16 mouse cellular contexts compared by ENCODE assay signal in the genomic region with DNA sequence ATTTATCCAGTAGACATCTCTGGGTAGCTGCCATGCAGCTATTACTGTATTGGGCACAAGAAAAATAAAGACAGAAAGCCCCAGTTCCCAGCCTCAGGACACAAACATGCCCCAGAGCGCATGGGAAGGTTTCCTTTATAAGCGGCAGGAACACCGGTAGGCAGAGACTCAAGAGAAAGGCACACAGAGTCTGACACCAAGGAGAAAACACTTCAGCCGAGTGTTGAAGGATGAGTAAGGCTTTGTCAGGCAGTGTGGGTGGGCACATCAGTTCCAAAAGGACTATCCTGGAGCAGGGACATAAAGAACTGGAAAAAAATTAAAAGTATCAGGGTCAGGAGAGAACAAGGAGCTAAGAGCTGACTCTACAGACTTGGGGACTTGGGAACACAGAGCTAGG.
DNase-seq lines count a peak whose midpoint lies in the region; ATAC-seq and TF ChIP-seq lines count a peak whose summit lies in the region.
"Had no signal": no experiment of that assay in that cellular context is flagged by ENCODE, and none has a peak within 500 bp of the region (broad histone marks: within the 10 kb centered on the region; RNA-seq: fewer than 3 reads in every experiment).

No protein-coding gene starts in this region.

- peak; percentile 97 for ATAC-seq in frontal cortex, adult (ENCODE audit: low TSS enrichment)
- no peak for ATAC-seq in midbrain, embryonic 11.5 days (ENCODE audit: low FRiP score)
- ATAC-seq in midbrain, embryonic 14.5 days (ENCODE audit: low FRiP score, low TSS enrichment) = no peak
- ATAC-seq in limb, embryonic 11.5 days (ENCODE audit: insufficient number of reproducible peaks, low FRiP score, low TSS enrichment, low read depth) = no peak

- no peak overlapping the region for H3K4me2 ChIP-seq in midbrain, embryonic 11.5 days
- H3K4me2 ChIP-seq in midbrain, embryonic 14.5 days (ENCODE audit: low read length) = no peak overlapping the region
- no peak overlapping the region for H3K4me2 ChIP-seq in limb, embryonic 11.5 days (ENCODE audit: low read depth, severe bottlenecking)
- H3K4me2 ChIP-seq: embryonic facial prominence, embryonic 13.5 days; midbrain, embryonic 12.5 days had no signal

- 30% methylated on average over 4 of the region's 4 CpGs for WGBS in midbrain, embryonic 11.5 days
- WGBS in midbrain, embryonic 14.5 days = 36% methylated on average over 4 of the region's 4 CpGs
- 25% methylated on average over 4 of the region's 4 CpGs for WGBS in embryonic facial prominence, embryonic 10.5 days
- WGBS in limb, embryonic 11.5 days = 49% methylated on average over 4 of the region's 4 CpGs

- H3K27ac ChIP-seq in midbrain, embryonic 11.5 days (ENCODE audit: low read depth, low read length) = no peak overlapping the region
- no peak overlapping the region for H3K27ac ChIP-seq in midbrain, embryonic 14.5 days (replicated peaks; ENCODE audit: low read depth, low read length)
- no peak overlapping the region for H3K27ac ChIP-seq in embryonic facial prominence, embryonic 10.5 days (replicated peaks)
- no peak overlapping the region for H3K27ac ChIP-seq in limb, embryonic 11.5 days (replicated peaks; ENCODE audit: low read depth, low read length)
- no peak overlapping the region for H3K27ac ChIP-seq in layer of hippocampus, adult 2 months
- H3K27ac ChIP-seq: embryonic facial prominence, embryonic 13.5 days; midbrain, embryonic 12.5 days had no signal

- no peaks in the 10 kb centered on the region for H3K27me3 ChIP-seq in midbrain, embryonic 11.5 days (ENCODE audit: control insufficient read depth, insufficient read depth, low read length)
- H3K27me3 ChIP-seq in midbrain, embryonic 14.5 days (ENCODE audit: control insufficient read depth, insufficient read depth, low read length) = no peaks in the 10 kb centered on the region
- H3K27me3 ChIP-seq in embryonic facial prominence, embryonic 10.5 days (replicated peaks; ENCODE audit: low read depth, poor library complexity, severe bottlenecking) = no peaks in the 10 kb centered on the region
- no peaks in the 10 kb centered on the region for H3K27me3 ChIP-seq in limb, embryonic 11.5 days (ENCODE audit: control insufficient read depth, insufficient read depth, low read length)
- H3K27me3 ChIP-seq: embryonic facial prominence, embryonic 13.5 days had no signal

- peaks cover 2% of the 10 kb centered on the region; the same call in 1 of the 2 replicates for H3K4me1 ChIP-seq in midbrain, embryonic 11.5 days (ENCODE audit: control insufficient read depth, insufficient read depth, low read length)
- H3K4me1 ChIP-seq in midbrain, embryonic 14.5 days (ENCODE audit: control insufficient read depth, insufficient read depth, low read length) = no peaks in the 10 kb centered on the region
- peaks cover 15% of the 10 kb centered on the region for H3K4me1 ChIP-seq in embryonic facial prominence, embryonic 10.5 days
- peaks cover 2% of the 10 kb centered on the region; the same call in 1 of the 2 replicates for H3K4me1 ChIP-seq in limb, embryonic 11.5 days (ENCODE audit: control insufficient read depth, insufficient read depth, low read length)
- H3K4me1 ChIP-seq: embryonic facial prominence, embryonic 13.5 days had no signal

- TF ChIP-seq CTCF in layer of hippocampus, adult 2 months (conservative IDR thresholded peaks at IDR 0.05) = no peak

- H3K36me3 ChIP-seq in midbrain, embryonic 11.5 days (ENCODE audit: control insufficient read depth, insufficient read depth, low read length) = no peaks in the 10 kb centered on the region
- H3K36me3 ChIP-seq in midbrain, embryonic 14.5 days (ENCODE audit: control insufficient read depth, insufficient read depth, low read length) = no peaks in the 10 kb centered on the region
- H3K36me3 ChIP-seq in embryonic facial prominence, embryonic 10.5 days (replicated peaks) = no peaks in the 10 kb centered on the region
- no peaks in the 10 kb centered on the region for H3K36me3 ChIP-seq in limb, embryonic 11.5 days (ENCODE audit: control insufficient read depth, insufficient read depth, low read length)
- H3K36me3 ChIP-seq: embryonic facial prominence, embryonic 13.5 days; midbrain, embryonic 12.5 days had no signal

- H3K4me3 ChIP-seq in midbrain, embryonic 11.5 days (ENCODE audit: low read depth, low read length) = no peak overlapping the region
- no peak overlapping the region for H3K4me3 ChIP-seq in midbrain, embryonic 14.5 days (replicated peaks; ENCODE audit: low read depth, low read length)
- no peak overlapping the region for H3K4me3 ChIP-seq in embryonic facial prominence, embryonic 10.5 days
- no peak overlapping the region for H3K4me3 ChIP-seq in limb, embryonic 11.5 days (ENCODE audit: low read depth, low read length)
- H3K4me3 ChIP-seq in layer of hippocampus, adult 2 months = no peak overlapping the region
- H3K4me3 ChIP-seq: embryonic facial prominence, embryonic 13.5 days; midbrain, embryonic 12.5 days had no signal

- no peak for DNase-seq in frontal cortex, postnatal 10 days (ENCODE audit: low spot score in 2 of 2)
- peak; percentile 84 for DNase-seq in midbrain, embryonic 11.5 days (ENCODE audit: low spot score, missing footprints)
- DNase-seq in midbrain, embryonic 14.5 days = no peak
- DNase-seq in embryonic facial prominence, embryonic 10.5 days (ENCODE audit: low spot score) = peak; percentile 8
- peak; percentile 23 for DNase-seq in limb, embryonic 11.5 days (ENCODE audit: low spot score)
- DNase-seq in gastrocnemius, postnatal 25 days = no peak
- DNase-seq in layer of hippocampus, adult 2 months (ENCODE audit: low spot score in 2 of 2) = no peak
- DNase-seq: adrenal gland, adult 8-10 months; cerebellum, adult 18-20 months; kidney, postnatal 4 days; lung, adult 18-20 months; lung, postnatal 36 days; thymus, postnatal 36 days had no signal

- no peak overlapping the region for H3K9ac ChIP-seq in midbrain, embryonic 11.5 days (ENCODE audit: low read length)
- no peak overlapping the region for H3K9ac ChIP-seq in midbrain, embryonic 14.5 days (replicated peaks; ENCODE audit: low read length)
- H3K9ac ChIP-seq in limb, embryonic 11.5 days (ENCODE audit: low read length) = no peak overlapping the region
- H3K9ac ChIP-seq: embryonic facial prominence, embryonic 13.5 days; midbrain, embryonic 12.5 days had no signal

- no peaks in the 10 kb centered on the region for H3K9me3 ChIP-seq in midbrain, embryonic 11.5 days (ENCODE audit: control insufficient read depth, low read length)
- no peaks in the 10 kb centered on the region for H3K9me3 ChIP-seq in midbrain, embryonic 14.5 days (ENCODE audit: control insufficient read depth, low read length)
- no peaks in the 10 kb centered on the region for H3K9me3 ChIP-seq in embryonic facial prominence, embryonic 10.5 days
- H3K9me3 ChIP-seq in limb, embryonic 11.5 days (ENCODE audit: control insufficient read depth, low read length) = no peaks in the 10 kb centered on the region
- H3K9me3 ChIP-seq: embryonic facial prominence, embryonic 13.5 days; midbrain, embryonic 12.5 days had no signal

Comparison
In these comparisons a context has a peak if more than half of its experiments do, and no peak if none do; other contexts are left out.
1. DNase-seq: peak in midbrain, embryonic 11.5 days (single experiment), embryonic facial prominence, embryonic 10.5 days (single experiment) and limb, embryonic 11.5 days (single experiment); none in frontal cortex, postnatal 10 days (0 of 2), midbrain, embryonic 14.5 days (single experiment), gastrocnemius, postnatal 25 days (single experiment) and layer of hippocampus, adult 2 months (0 of 2).